Mouse (Mus musculus): Measurements from ENCODE around the gene Cyp4f14. TPM values are rescaled to one million over a fixed set of nuclear protein-coding genes. Genes with fewer than 3 reads are reported as not detected.

Gene Cyp4f14
- polyA plus RNA-seq, 1 experiment from 2014 or later = not detected

GRCm38 (mm10) chr17:32889611-32890010 is 27.5 kb downstream of the Cyp4f14 start:
- H3K4me1 ChIP-seq (replicated peaks; ENCODE audit: insufficient read depth, low read length) = peaks cover 6% of the 10 kb centered on the region
- no peak for ATAC-seq (replicated peaks; ENCODE audit: low FRiP score, low read depth)
- 95% methylated on average over 6 of the region's 6 CpGs for WGBS

GRCm38 (mm10) chr17:32880320-32881218 is 36.6 kb downstream of the Cyp4f14 start:
- 92% methylated on average over 14 of the region's 14 CpGs for WGBS
- Histone ChIP-seq H3K27me3 (ENCODE audit: insufficient read depth, low read length) (no peaks in the 10 kb centered on the region), H3K4me1 (replicated peaks; ENCODE audit: insufficient read depth, low read length) (no peaks in the 10 kb centered on the region), H3K27ac (no peak overlapping the region), H3K4me2 (ENCODE audit: low read length) (no peak overlapping the region), H3K4me3 (replicated peaks; ENCODE audit: low read depth, low read length) (no peak overlapping the region), H3K36me3 (ENCODE audit: insufficient read depth, low read length) (peaks cover 20% of the 10 kb centered on the region), H3K9me3 (replicated peaks; ENCODE audit: low read length) (no peaks in the 10 kb centered on the region), H3K9ac (ENCODE audit: low read depth, low read length) (no peak overlapping the region)
- no peak for ATAC-seq (replicated peaks; ENCODE audit: low FRiP score, low read depth)
- no peak for DNase-seq (ENCODE audit: low spot score)
- no peak for TF ChIP-seq CTCF (IDR thresholded peaks at IDR 0.05; ENCODE audit: low read depth)

More at GRCm38 (mm10) chr17:32889611-32890010, 27.5 kb downstream of the Cyp4f14 start:
- no peaks in the 10 kb centered on the region for H3K9me3 ChIP-seq (replicated peaks; ENCODE audit: low read length)
- TF ChIP-seq CTCF (IDR thresholded peaks at IDR 0.05; ENCODE audit: low read depth) = no peak
- no peak overlapping the region for H3K4me3 ChIP-seq (replicated peaks; ENCODE audit: low read depth, low read length)
- no peak overlapping the region for H3K4me2 ChIP-seq (ENCODE audit: low read length)
- no peak for DNase-seq (ENCODE audit: low spot score)
- H3K27ac ChIP-seq = no peak overlapping the region
- H3K27me3 ChIP-seq (ENCODE audit: insufficient read depth, low read length) = no peaks in the 10 kb centered on the region
- H3K9ac ChIP-seq (ENCODE audit: low read depth, low read length) = no peak overlapping the region
- 0 out of 2 replicates have a peak, but pooled peaks cover 6% of the 10 kb centered on the region for H3K36me3 ChIP-seq (ENCODE audit: insufficient read depth, low read length)

- Histone ChIP-seq H3K4me3 (replicated peaks; ENCODE audit: low read depth, low read length) (no peak overlapping the region), H3K9ac (ENCODE audit: low read depth, low read length) (no peak overlapping the region), H3K9me3 (replicated peaks; ENCODE audit: low read length) (no peaks in the 10 kb centered on the region), H3K4me1 (replicated peaks; ENCODE audit: insufficient read depth, low read length) (no peaks in the 10 kb centered on the region), H3K4me2 (ENCODE audit: low read length) (no peak overlapping the region), H3K36me3 (ENCODE audit: insufficient read depth, low read length) (peaks cover 11% of the 10 kb centered on the region), H3K27ac (no peak overlapping the region), H3K27me3 (ENCODE audit: insufficient read depth, low read length) (no peaks in the 10 kb centered on the region)
- 91% methylated on average over 11 of the region's 11 CpGs for WGBS
- no peak for TF ChIP-seq CTCF (IDR thresholded peaks at IDR 0.05; ENCODE audit: low read depth)
- DNase-seq (ENCODE audit: low spot score) (no peak), ATAC-seq (replicated peaks; ENCODE audit: low FRiP score, low read depth) (no peak)
These were observed 38.4 kb downstream of the Cyp4f14 start for GRCm38 (mm10) chr17:32878773-32879172.

DNA sequence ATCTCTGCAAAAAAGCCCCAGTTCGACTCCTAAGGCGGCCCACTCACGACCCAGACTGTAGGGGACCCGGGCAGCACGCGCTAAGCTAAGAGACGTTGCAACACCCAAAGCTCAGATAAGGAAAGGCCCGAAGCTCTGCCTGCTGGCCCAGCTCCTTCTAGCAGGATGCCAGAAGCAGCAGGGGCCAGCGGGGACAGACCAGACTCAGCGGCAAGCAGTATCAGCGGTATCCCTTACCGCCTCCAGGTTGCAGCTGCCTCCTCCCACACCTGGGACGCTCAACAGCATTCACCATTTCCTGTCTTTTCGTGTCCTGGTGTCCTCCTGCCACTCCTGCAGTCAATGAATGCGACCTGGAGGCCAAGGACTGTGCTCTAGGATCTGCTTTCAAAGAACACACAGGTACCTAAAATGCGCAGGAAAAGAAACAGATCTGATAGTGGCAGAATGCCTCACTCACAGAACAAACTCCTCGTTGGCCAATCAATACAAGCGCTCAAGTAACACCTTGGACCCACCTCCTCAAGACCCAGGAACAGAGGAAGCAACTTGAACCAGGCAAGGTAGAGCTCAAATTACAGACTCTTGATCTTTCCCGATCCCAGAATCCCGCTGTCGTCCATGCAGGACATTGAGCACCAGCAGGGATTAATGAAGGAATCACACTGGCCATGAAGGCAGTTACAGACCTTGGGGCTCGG is 39.5 kb downstream of the Cyp4f14 start:
- no peak overlapping the region for H3K27ac ChIP-seq
- H3K36me3 ChIP-seq (ENCODE audit: insufficient read depth, low read length) = peaks cover 4% of the 10 kb centered on the region; the same call in 1 of the 2 replicates
- WGBS = 8% methylated on average over 22 of the region's 22 CpGs
- no peak for TF ChIP-seq CTCF (IDR thresholded peaks at IDR 0.05; ENCODE audit: low read depth)
- DNase-seq (ENCODE audit: low spot score) (peak; percentile 3), ATAC-seq (replicated peaks; ENCODE audit: low FRiP score, low read depth) (no peak)
- H3K4me3 ChIP-seq (replicated peaks; ENCODE audit: low read depth, low read length) = no peak overlapping the region
- H3K9ac ChIP-seq (ENCODE audit: low read depth, low read length) = no peak overlapping the region
- H3K4me1 ChIP-seq (replicated peaks; ENCODE audit: insufficient read depth, low read length) = no peaks in the 10 kb centered on the region
- H3K9me3 ChIP-seq (replicated peaks; ENCODE audit: low read length) = no peaks in the 10 kb centered on the region
- H3K27me3 ChIP-seq (ENCODE audit: insufficient read depth, low read length) = no peaks in the 10 kb centered on the region
- peak overlapping the region; percentile 19 for H3K4me2 ChIP-seq (ENCODE audit: low read length)

- H3K4me3 ChIP-seq (replicated peaks; ENCODE audit: low read depth, low read length) = no peak overlapping the region
- H3K4me1 ChIP-seq (replicated peaks; ENCODE audit: insufficient read depth, low read length) = no peaks in the 10 kb centered on the region
- no peak for TF ChIP-seq CTCF (IDR thresholded peaks at IDR 0.05; ENCODE audit: low read depth)
- no peaks in the 10 kb centered on the region for H3K27me3 ChIP-seq (ENCODE audit: insufficient read depth, low read length)
- H3K27ac ChIP-seq = no peak overlapping the region
- ATAC-seq (replicated peaks; ENCODE audit: low FRiP score, low read depth) (no peak), DNase-seq (ENCODE audit: low spot score) (no peak)
- H3K9me3 ChIP-seq (replicated peaks; ENCODE audit: low read length) = no peaks in the 10 kb centered on the region
- WGBS = 69% methylated on average over 5 of the region's 5 CpGs
- H3K4me2 ChIP-seq (ENCODE audit: low read length) = no peak overlapping the region
- no peak overlapping the region for H3K9ac ChIP-seq (ENCODE audit: low read depth, low read length)
- no peaks in the 10 kb centered on the region for H3K36me3 ChIP-seq (ENCODE audit: insufficient read depth, low read length)
These were observed 44.4 kb downstream of the Cyp4f14 start for GRCm38 (mm10) chr17:32872696-32873095.

DNA sequence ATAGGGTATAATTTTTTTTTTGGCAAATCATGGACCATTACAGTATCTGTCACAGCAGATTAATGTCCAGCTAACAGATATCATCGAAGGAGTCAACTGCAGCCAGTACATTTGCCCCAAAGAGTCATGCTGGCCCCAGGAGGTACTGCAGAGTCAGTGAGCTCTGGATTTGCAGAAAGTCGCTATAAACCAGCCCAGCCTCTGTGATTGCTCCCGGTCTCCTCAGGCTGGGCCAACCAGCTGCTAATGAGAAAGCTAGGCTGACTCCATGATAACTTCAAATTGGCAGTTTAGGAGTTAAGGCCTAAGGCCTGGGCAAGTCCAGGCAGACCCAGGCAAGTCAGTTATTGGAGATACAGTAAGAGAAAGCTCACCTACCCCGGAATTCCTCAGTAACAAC is 45.1 kb downstream of the Cyp4f14 start:
- no peaks in the 10 kb centered on the region for H3K27me3 ChIP-seq (ENCODE audit: insufficient read depth, low read length)
- 77% methylated on average over 4 of the region's 4 CpGs for WGBS
- DNase-seq (ENCODE audit: low spot score) (no peak), ATAC-seq (replicated peaks; ENCODE audit: low FRiP score, low read depth) (no peak)
- no peak overlapping the region for H3K4me2 ChIP-seq (ENCODE audit: low read length)
- no peaks in the 10 kb centered on the region for H3K9me3 ChIP-seq (replicated peaks; ENCODE audit: low read length)
- H3K4me1 ChIP-seq (replicated peaks; ENCODE audit: insufficient read depth, low read length) = no peaks in the 10 kb centered on the region
- H3K36me3 ChIP-seq (ENCODE audit: insufficient read depth, low read length) = no peaks in the 10 kb centered on the region
- no peak overlapping the region for H3K9ac ChIP-seq (ENCODE audit: low read depth, low read length)
- H3K4me3 ChIP-seq (replicated peaks; ENCODE audit: low read depth, low read length) = no peak overlapping the region
- no peak for TF ChIP-seq CTCF (IDR thresholded peaks at IDR 0.05; ENCODE audit: low read depth)
- no peak overlapping the region for H3K27ac ChIP-seq
